Mouse (Mus musculus): ENCODE measurements around the gene 1700007K13Rik. TPM values are rescaled to one million over a fixed set of nuclear protein-coding genes. Genes with fewer than 3 reads are reported as not detected.

Gene 1700007K13Rik
- total and polyA plus RNA-seq, 3 experiments, result 0.74 to 0.98 TPM; not detected in 1

- no peak overlapping the region for H3K9ac ChIP-seq (ENCODE audit: insufficient read depth, low read depth)
- peaks cover 11% of the 10 kb centered on the region for H3K27me3 ChIP-seq (replicated peaks)
- H3K27ac ChIP-seq (ENCODE audit: insufficient read depth, low read depth), result no peak overlapping the region
- no peaks in the 10 kb centered on the region for H3K36me3 ChIP-seq (replicated peaks in 1 of 2; ENCODE audit: control insufficient read depth in 1 of 2, insufficient read depth in 1 of 2, low read length in 1 of 2)
- H3K79me2 ChIP-seq (replicated peaks; ENCODE audit: control insufficient read depth, extremely low read depth, insufficient read depth, poor library complexity, severe bottlenecking), result no peaks in the 10 kb centered on the region
- 0 out of 2 replicates have a peak overlapping the region, but pooled peaks have one; percentile 1 for H3K4me2 ChIP-seq (ENCODE audit: insufficient read depth, low read depth, poor library complexity, severe bottlenecking)
- TF ChIP-seq MXI1 (IDR thresholded peaks at IDR 0.05; ENCODE audit: low read depth, low read length), result no peak
- no peak for TF ChIP-seq ZMIZ1 (IDR thresholded peaks at IDR 0.05; ENCODE audit: low read depth, low read length)
- no peak for TF ChIP-seq JUND (conservative IDR thresholded peaks at IDR 0.05; ENCODE audit: low read depth, low read length)
- no peak for TF ChIP-seq ZC3H11A (IDR thresholded peaks at IDR 0.05; ENCODE audit: low read depth, low read length)
- dilution Hi-C loops (cut with MboI; ENCODE audit: extremely low pct_ligation_motif_present, extremely low pct_unique_long_range_greater_than_20kb, low sequenced_read_pairs), result no loop called here
- no peak for DNase-seq (ENCODE audit: extremely low read depth)
- no peaks in the 10 kb centered on the region for H3K9me3 ChIP-seq (replicated peaks; ENCODE audit: low read length)
- in situ Hi-C loops (cut with MboI; ENCODE audit: low pct_ligation_motif_present, low pct_unique_long_range_greater_than_20kb, low sequenced_read_pairs), result loop anchor here (5.0 kb wide), 1 partner anchor 201 kb away; no protein-coding TSS in a partner anchor
- H3K4me1 ChIP-seq (ENCODE audit: control insufficient read depth in 1 of 2, insufficient read depth in 2 of 2), result peaks cover 5% of the 10 kb centered on the region in 2 experiments; a peak in 2 of 4 replicates
- H3K4me3 ChIP-seq (replicated peaks in 1 of 3; ENCODE audit: low read depth in 2 of 3, low read length in 2 of 3, poor library complexity in 1 of 3), result no peak overlapping the region
These were observed 53.2 kb downstream of the 1700007K13Rik start for GRCm38 (mm10) chr2:28412936-28413335.

Other genes starting within 250 kb of the 1700007K13Rik start
- gene Ppp1r26, start 19.5 kb downstream of the 1700007K13Rik start, total RNA-seq (2012; rRNA removed), result not detected in 2 replicates
- not detected in 2 replicates for gene Ppp1r26, start 19.5 kb downstream of the 1700007K13Rik start, total RNA-seq (2014; rRNA removed)
- 0.27 and 0.77 TPM in 2 replicates for gene Ppp1r26, start 19.5 kb downstream of the 1700007K13Rik start, polyA plus RNA-seq (2012; ENCODE audit: insufficient read length, low read depth)
- 21.3 and 28.7 TPM in 2 replicates for gene Mrps2, start 1.7 kb upstream of the 1700007K13Rik start, total RNA-seq (2012; rRNA removed)
- gene Mrps2, start 1.7 kb upstream of the 1700007K13Rik start, total RNA-seq (2014; rRNA removed), result 45.5 and 46.6 TPM in 2 replicates
- 73.3 and 78.5 TPM in 2 replicates for gene Mrps2, start 1.7 kb upstream of the 1700007K13Rik start, polyA plus RNA-seq (2012; ENCODE audit: insufficient read length, low read depth)
- gene Gbgt1, start 30.6 kb upstream of the 1700007K13Rik start, total RNA-seq (2012; rRNA removed), result not detected in 2 replicates
- gene Gbgt1, start 30.6 kb upstream of the 1700007K13Rik start, total RNA-seq (2014; rRNA removed), result not detected in 2 replicates
- not detected in 2 replicates for gene Gbgt1, start 30.6 kb upstream of the 1700007K13Rik start, polyA plus RNA-seq (2012; ENCODE audit: insufficient read length, low read depth)
- not detected in 2 replicates for gene Gm10134, start 39.8 kb upstream of the 1700007K13Rik start, total RNA-seq (2012; rRNA removed)
- not detected in 2 replicates for gene Gm10134, start 39.8 kb upstream of the 1700007K13Rik start, total RNA-seq (2014; rRNA removed)
- not detected in 2 replicates for gene Gm10134, start 39.8 kb upstream of the 1700007K13Rik start, polyA plus RNA-seq (2012; ENCODE audit: insufficient read length, low read depth)
- gene Ralgds, start 46.8 kb upstream of the 1700007K13Rik start, total RNA-seq (2012; rRNA removed), result 11.0 and 11.4 TPM in 2 replicates
- gene Ralgds, start 46.8 kb upstream of the 1700007K13Rik start, total RNA-seq (2014; rRNA removed), result 4.1 and 4.8 TPM in 2 replicates
- gene Ralgds, start 46.8 kb upstream of the 1700007K13Rik start, polyA plus RNA-seq (2012; ENCODE audit: insufficient read length, low read depth), result 6.6 and 7.4 TPM in 2 replicates
- not detected in 2 replicates for gene Cel, start 97.1 kb upstream of the 1700007K13Rik start, total RNA-seq (2012; rRNA removed)
- gene Cel, start 97.1 kb upstream of the 1700007K13Rik start, total RNA-seq (2014; rRNA removed), result not detected in 2 replicates
- not detected in 2 replicates for gene Cel, start 97.1 kb upstream of the 1700007K13Rik start, polyA plus RNA-seq (2012; ENCODE audit: insufficient read length, low read depth)
- 12.5 and 15.1 TPM in 2 replicates for gene Gtf3c5, start 117.4 kb upstream of the 1700007K13Rik start, total RNA-seq (2012; rRNA removed)
- gene Gtf3c5, start 117.4 kb upstream of the 1700007K13Rik start, total RNA-seq (2014; rRNA removed), result 8.4 and 8.6 TPM in 2 replicates
- 27.4 and 30.7 TPM in 2 replicates for gene Gtf3c5, start 117.4 kb upstream of the 1700007K13Rik start, polyA plus RNA-seq (2012; ENCODE audit: insufficient read length, low read depth)
- 0.17 TPM in 1 of 2 replicates, not detected in the other for gene Gfi1b, start 155.7 kb upstream of the 1700007K13Rik start, total RNA-seq (2012; rRNA removed)
- gene Gfi1b, start 155.7 kb upstream of the 1700007K13Rik start, total RNA-seq (2014; rRNA removed), result 0.27 and 0.87 TPM in 2 replicates
- 0.19 TPM in 1 of 2 replicates, not detected in the other for gene Gfi1b, start 155.7 kb upstream of the 1700007K13Rik start, polyA plus RNA-seq (2012; ENCODE audit: insufficient read length, low read depth)
- gene Tsc1, start 174.9 kb upstream of the 1700007K13Rik start, total RNA-seq (2012; rRNA removed), result 8.7 and 9.5 TPM in 2 replicates
- 7.6 and 8.1 TPM in 2 replicates for gene Tsc1, start 174.9 kb upstream of the 1700007K13Rik start, total RNA-seq (2014; rRNA removed)
- 12.2 and 13.4 TPM in 2 replicates for gene Tsc1, start 174.9 kb upstream of the 1700007K13Rik start, polyA plus RNA-seq (2012; ENCODE audit: insufficient read length, low read depth)
- gene Spaca9, start 233.4 kb upstream of the 1700007K13Rik start, total RNA-seq (2012; rRNA removed), result 6.0 and 13.1 TPM in 2 replicates
- gene Spaca9, start 233.4 kb upstream of the 1700007K13Rik start, total RNA-seq (2014; rRNA removed), result 8.0 and 9.2 TPM in 2 replicates
- gene Spaca9, start 233.4 kb upstream of the 1700007K13Rik start, polyA plus RNA-seq (2012; ENCODE audit: insufficient read length, low read depth), result 7.4 and 9.8 TPM in 2 replicates
- 0.55 and 0.84 TPM in 2 replicates for gene Ak8, start 233.8 kb upstream of the 1700007K13Rik start, total RNA-seq (2012; rRNA removed)
- 0.58 and 1.1 TPM in 2 replicates for gene Ak8, start 233.8 kb upstream of the 1700007K13Rik start, total RNA-seq (2014; rRNA removed)
- gene Ak8, start 233.8 kb upstream of the 1700007K13Rik start, polyA plus RNA-seq (2012; ENCODE audit: insufficient read length, low read depth), result 4.9 and 5.3 TPM in 2 replicates

Data from CH12.LX (cell line).